Mouse (Mus musculus) kidney, postnatal 4 days (tissue): Measurements from ENCODE around the gene Cyp26b1.

Source experiments
- DNase-seq, 2 experiments: peaks; one replicate each; pipeline ENCODE4 v3.0.0; 2021; ENCODE audit warnings: mixed read lengths in 2 of 2

Gene Cyp26b1

GRCm38 (mm10) chr6:84561171-84561570 lies 32.5 kb downstream of the Cyp26b1 start:
- DNase-seq = no peak

- DNase-seq = no peak
Observed at GRCm38 (mm10) chr6:84549852-84550437, 43.8 kb downstream of the Cyp26b1 start.

GRCm38 (mm10) chr6:84545428-84545827 lies 48.3 kb downstream of the Cyp26b1 start:
- no peak for DNase-seq

GRCm38 (mm10) chr6:84544359-84544758 lies 49.3 kb downstream of the Cyp26b1 start:
- no peak for DNase-seq

DNA sequence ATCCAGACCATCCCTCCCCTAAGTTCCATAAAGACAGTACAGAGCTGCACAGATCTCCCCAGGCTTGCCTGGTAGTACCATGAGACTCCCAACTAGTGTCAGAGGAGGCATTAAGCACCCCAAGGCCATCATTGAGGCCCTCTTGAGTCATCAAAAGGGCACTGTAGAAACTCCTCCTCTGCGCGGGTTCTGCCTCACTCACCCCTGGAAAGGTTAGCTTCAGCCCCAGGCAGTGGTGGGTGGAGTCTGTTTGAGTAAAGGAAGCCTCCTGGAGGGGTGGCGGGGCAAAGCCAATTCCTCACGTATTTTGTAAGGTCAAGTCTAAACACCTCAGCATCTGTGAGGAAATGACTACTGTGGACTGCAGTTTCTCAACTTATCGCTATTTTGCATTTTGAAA lies 50.2 kb downstream of the Cyp26b1 start:
- DNase-seq = no peak

DNA sequence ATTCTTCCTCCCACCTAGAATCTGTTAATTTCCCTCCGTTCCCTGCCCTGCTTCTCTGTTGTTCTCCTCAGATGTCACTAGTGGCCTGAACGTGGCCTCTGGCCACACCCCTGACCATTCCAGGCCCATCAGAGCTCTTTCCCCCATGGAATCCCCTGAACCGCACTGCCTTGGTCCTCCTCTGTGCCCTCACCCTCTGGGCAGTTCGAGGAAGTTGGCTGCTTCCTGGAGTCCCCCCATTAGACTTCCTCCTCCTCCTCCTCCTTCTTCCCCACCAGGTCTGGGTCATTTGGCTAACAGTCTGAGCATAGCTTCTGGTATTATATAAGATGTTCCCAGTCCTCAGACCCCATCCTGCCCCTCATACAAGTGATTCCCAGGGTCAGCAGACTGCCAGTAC lies 53.8 kb downstream of the Cyp26b1 start:
- DNase-seq = no peak

DNA sequence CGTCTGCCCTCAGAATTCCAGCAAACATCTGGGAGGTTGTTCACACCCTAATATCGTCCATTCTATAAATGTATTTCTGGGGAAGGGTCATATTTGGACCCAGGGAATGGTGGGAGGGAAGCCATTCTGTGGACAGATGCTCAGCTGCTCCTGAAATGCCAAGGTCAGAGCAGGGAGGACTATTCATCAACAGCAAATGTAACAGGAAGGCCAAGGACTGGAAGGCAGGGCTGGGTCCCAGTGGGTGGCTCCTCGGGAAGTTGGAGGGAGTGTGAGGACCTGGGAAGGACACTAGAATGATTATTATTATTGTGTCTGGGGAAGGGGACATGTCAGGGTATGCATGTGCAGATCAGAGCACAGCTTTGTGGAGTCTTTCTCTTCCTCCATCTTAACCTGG lies 55.0 kb downstream of the Cyp26b1 start:
- DNase-seq = no peak

- DNase-seq = no peak
Observed at GRCm38 (mm10) chr6:84537611-84538197, 56.0 kb downstream of the Cyp26b1 start.

GRCm38 (mm10) chr6:84534944-84535343 lies 58.8 kb downstream of the Cyp26b1 start:
- DNase-seq = no peak

DNA sequence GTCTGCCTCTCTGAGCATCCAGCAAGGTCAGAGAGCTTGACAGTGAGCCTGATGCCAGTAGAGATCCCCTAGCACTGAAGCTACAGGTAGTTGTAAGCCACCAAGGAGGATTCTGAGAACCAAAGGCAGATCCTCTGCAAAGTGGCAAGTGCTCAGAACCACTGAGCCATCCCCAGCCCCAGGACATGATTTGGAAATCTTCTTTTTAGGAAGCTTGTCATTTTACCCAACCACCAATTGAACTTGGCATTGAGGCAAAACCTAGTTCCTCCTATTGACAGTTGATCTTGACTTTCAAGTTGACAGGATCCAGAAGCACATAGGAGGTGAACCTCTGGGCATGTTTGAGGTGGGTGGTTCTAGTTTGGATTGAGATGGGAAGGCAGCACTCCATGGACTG lies 63.8 kb downstream of the Cyp26b1 start:
- DNase-seq = no peak

GRCm38 (mm10) chr6:84524901-84525601 lies 68.7 kb downstream of the Cyp26b1 start:
- no peak for DNase-seq
